Mouse (Mus musculus): Measurements from ENCODE around the gene Olfr223.

DNA sequence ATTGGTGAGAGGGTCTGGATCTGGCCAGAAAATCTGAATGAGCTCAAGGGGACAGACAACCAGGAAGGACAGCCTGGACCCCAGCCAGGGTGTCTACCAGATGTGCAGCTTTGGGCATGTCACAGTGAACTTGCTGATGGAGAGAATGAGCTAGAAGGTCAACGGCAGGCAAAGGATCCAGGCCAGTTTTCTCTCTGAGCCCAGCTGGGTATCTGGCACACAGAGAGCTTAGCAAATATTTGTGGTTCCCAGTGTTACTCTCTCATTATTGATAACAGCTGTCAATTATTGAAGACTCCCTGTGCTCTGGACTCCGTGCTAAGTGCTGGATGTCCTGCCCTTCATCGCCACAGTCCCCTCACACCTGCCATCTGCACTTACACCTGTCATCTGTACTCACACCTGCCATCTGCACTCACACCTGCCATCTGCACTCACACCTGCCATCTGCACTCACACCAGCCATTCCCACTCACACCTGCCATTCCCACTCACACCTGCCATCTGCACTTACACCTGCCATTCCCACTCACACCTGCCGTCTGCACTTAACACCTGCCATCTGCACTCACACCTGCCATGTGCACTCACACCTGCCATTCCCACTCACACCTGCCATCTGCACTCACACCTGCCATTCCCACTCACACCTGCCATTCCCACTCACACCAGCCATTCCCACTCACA, 47.0 kb upstream of the Olfr223 start:
- TF ChIP-seq CTCF (IDR thresholded peaks at IDR 0.05; ENCODE audit: extremely low read depth, insufficient read depth, insufficient read length, insufficient replicate concordance) (no peak), POLR2A (IDR thresholded peaks at IDR 0.05; ENCODE audit: low read depth, low read length) (no peak)

All from spleen, adult 2 months (tissue).